Mouse (Mus musculus) limb, embryonic 14.5 days (tissue): ENCODE measurements around the gene Ppp4r4. TPM values are rescaled to one million over a fixed set of nuclear protein-coding genes. Genes with fewer than 3 reads are reported as not detected.

Experiments used
- ATAC-seq: fragments of 200-750 bp; cut with Nextera tagmentation; 2 replicates; pipeline ENCODE4 v1.8.0; 2017; ENCODE audit warnings: low read depth, moderate number of reproducible peaks, moderate TSS enrichment; ENCODE audit not compliant: low FRiP score
- DNase-seq: peaks from one replicate; pipeline ENCODE4 v3.0.0-alpha.2; 2015; ENCODE audit warnings: low spot score
- H3K27ac ChIP-seq: fragments of 300-500 bp; sonication (generic); replicated peaks from 2 replicates; pipeline ENCODE4 v1.5.1; 2014; ENCODE audit warnings: low read depth, mild to moderate bottlenecking, low read length, moderate library complexity, mixed read lengths
- H3K27me3 ChIP-seq: fragments of 300-500 bp; sonication (generic); 2 replicates; pipeline ENCODE4 v1.6.1; 2014; ENCODE audit warnings: low read length, mixed read lengths; ENCODE audit not compliant: control insufficient read depth, insufficient read depth
- H3K36me3 ChIP-seq: fragments of 300-500 bp; sonication (generic); 2 replicates; pipeline ENCODE4 v1.6.1; 2014; ENCODE audit warnings: mild to moderate bottlenecking, low read length, moderate library complexity, mixed read lengths; ENCODE audit not compliant: control insufficient read depth, insufficient read depth
- H3K4me1 ChIP-seq: fragments of 300-500 bp; sonication (generic); 2 replicates; pipeline ENCODE4 v1.6.1; 2014; ENCODE audit warnings: antibody characterized with exemption, low read length, mixed read lengths; ENCODE audit not compliant: control insufficient read depth, insufficient read depth
- H3K4me2 ChIP-seq: fragments of 300-500 bp; sonication (generic); replicated peaks from 2 replicates; pipeline ENCODE4 v1.6.1; 2014; ENCODE audit warnings: low read depth, mild to moderate bottlenecking, low read length, moderate library complexity; ENCODE audit not compliant: severe bottlenecking
- H3K4me3 ChIP-seq: fragments of 300-500 bp; sonication (generic); replicated peaks from 2 replicates; pipeline ENCODE4 v1.5.1; 2014; ENCODE audit warnings: low read length
- H3K9ac ChIP-seq: fragments of 300-500 bp; sonication (generic); 2 replicates; pipeline ENCODE4 v1.6.1; 2014; ENCODE audit warnings: mild to moderate bottlenecking, low read depth, low read length, moderate library complexity; ENCODE audit not compliant: severe bottlenecking
- H3K9me3 ChIP-seq: fragments of 300-500 bp; sonication (generic); 2 replicates; pipeline ENCODE4 v1.6.1; 2016; ENCODE audit warnings: low read length; ENCODE audit not compliant: control insufficient read depth
- POLR2A ChIP-seq: fragments of 200-500 bp; IDR thresholded peaks from 2 replicates; pipeline ENCODE4 v1.8.0; 2012; ENCODE audit warnings: inconsistent platforms, mild to moderate bottlenecking, moderate library complexity, borderline replicate concordance; ENCODE audit not compliant: insufficient read depth, insufficient read length; ENCODE audit errors: extremely low read depth
- WGBS: fragments of 180-500 bp; shearing (Covaris S2); extraction: QIAGEN DNeasy Blood & Tissue Kit; methylation state at CpG from one replicate; pipeline ENCODE4 v1.1.7; 2014; 5-methylcytosine and 5-hydroxymethylcytosine counted together
- polyA plus RNA-seq, 2 experiments: library from polyadenylated mRNA; depleted of rRNA in 1 of 2; stranded (reverse) in 1 of 2; unstranded in 1 of 2; fragments of >200 nt; fragmentation: Nextera tagmentation in 1 of 2; extraction: Ambion mirVana in 1 of 2; gene quantifications; 2 replicates each; pipeline versions ENCODE4 v1.2.1 to v1.2.3; 2012 to 2014

Ppp4r4 gene
- polyA plus RNA-seq, 2 experiments: 0.62 to 1.9 TPM

DNA sequence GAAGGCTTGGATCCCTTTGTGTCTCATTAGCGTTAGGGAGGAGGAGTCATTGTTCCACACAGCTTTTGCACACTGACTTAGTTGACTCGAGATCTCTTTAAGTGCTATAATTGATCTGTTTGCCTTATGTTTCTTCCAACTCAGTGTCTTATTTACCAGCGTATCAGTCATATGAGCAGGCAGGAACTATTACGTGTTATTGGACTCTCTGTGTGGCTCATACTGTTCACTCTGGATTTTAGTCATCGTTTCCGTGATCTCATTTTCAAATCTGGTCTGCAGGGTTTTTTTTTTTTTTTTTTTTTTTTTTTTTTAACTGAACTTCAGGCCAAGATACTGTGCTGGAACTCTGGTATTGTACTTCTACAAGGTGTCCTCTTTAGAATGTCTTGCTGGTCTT is 18.0 kb downstream of the Ppp4r4 start:
- Histone ChIP-seq H3K4me2 (no peak overlapping the region), H3K4me3 (no peak overlapping the region), H3K4me1 (no peaks in the 10 kb centered on the region), H3K27me3 (no peaks in the 10 kb centered on the region), H3K27ac (no peak overlapping the region), H3K9ac (no peak overlapping the region), H3K9me3 (no peaks in the 10 kb centered on the region), H3K36me3 (no peaks in the 10 kb centered on the region)
- no peak for TF ChIP-seq POLR2A
- 79% methylated on average over 6 of the region's 6 CpGs for WGBS
- no peak for DNase-seq
- ATAC-seq: no peak

DNA sequence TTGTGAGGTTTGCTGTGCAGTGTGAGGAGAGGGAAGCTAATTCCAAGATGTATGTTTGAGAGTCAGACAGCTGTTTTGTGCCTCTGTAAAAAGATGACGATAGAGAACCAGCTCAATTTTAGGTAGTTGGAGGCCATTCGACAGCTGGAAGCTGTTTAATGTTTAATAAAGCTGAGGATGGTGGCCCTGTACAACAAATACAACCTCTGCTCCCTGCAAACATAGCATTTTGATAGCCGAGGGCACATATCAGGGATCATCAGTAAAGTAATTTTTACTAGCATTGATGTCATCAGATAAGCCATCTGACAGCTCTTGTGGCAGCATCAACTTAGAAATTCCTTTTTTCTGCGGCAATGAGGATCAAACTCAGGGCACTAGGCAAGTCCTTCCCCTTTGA is 19.3 kb downstream of the Ppp4r4 start:
- H3K9me3 ChIP-seq: no peaks in the 10 kb centered on the region
- ATAC-seq: no peak
- no peak overlapping the region for H3K4me2 ChIP-seq
- no peak overlapping the region for H3K4me3 ChIP-seq
- H3K36me3 ChIP-seq: no peaks in the 10 kb centered on the region
- no peak for TF ChIP-seq POLR2A
- WGBS: 51% methylated on average over 4 of the region's 4 CpGs
- DNase-seq: no peak
- H3K9ac ChIP-seq: no peak overlapping the region
- no peaks in the 10 kb centered on the region for H3K4me1 ChIP-seq
- H3K27me3 ChIP-seq: no peaks in the 10 kb centered on the region
- H3K27ac ChIP-seq: no peak overlapping the region

DNA sequence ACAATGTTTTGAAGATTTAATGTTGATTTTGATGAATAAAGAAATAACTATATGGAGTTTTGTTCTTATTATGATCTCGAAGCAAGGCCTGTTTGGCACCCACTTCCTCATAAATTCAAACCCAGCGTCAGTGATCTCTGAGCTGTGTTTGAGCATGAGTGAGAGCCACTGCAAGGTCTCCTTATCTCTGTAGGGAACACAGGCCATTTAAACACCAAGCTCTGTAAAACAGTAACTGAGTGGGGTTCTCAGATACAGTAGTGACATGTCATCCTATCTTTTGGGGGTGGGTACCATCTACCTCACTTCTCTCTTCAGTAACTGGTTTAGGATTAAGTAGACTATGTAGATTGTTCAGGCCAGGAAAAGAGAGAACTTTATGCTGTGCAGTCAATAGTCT is 20.4 kb downstream of the Ppp4r4 start:
- no peaks in the 10 kb centered on the region for H3K27me3 ChIP-seq
- no peak overlapping the region for H3K4me2 ChIP-seq
- no peaks in the 10 kb centered on the region for H3K36me3 ChIP-seq
- H3K9ac ChIP-seq: no peak overlapping the region
- 88% methylated on average over 2 of the region's 2 CpGs for WGBS
- DNase-seq: no peak
- ATAC-seq: no peak
- no peak overlapping the region for H3K4me3 ChIP-seq
- no peaks in the 10 kb centered on the region for H3K9me3 ChIP-seq
- no peak for TF ChIP-seq POLR2A
- H3K4me1 ChIP-seq: no peaks in the 10 kb centered on the region
- H3K27ac ChIP-seq: no peak overlapping the region

DNA sequence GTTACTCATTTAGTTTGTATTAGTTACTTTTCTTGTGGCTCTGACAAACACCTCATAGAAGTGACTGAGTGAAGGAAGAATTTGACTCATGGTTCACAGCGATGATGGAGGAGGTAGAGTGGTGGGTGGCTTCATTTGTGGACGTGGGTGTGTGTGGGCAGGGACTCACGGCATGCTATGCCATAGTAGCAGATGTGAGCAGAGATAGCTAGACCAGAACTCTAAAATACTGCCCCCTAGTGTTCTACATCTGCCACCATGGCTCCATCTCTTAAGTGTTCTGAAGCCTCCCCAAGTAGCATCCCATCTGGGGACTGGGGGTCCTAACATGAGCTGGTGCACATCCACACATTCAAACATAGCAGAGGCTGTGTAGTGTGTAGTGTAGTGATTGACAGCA is 21.4 kb downstream of the Ppp4r4 start:
- 69% methylated on average over 3 of the region's 3 CpGs for WGBS
- H3K4me1 ChIP-seq: no peaks in the 10 kb centered on the region
- DNase-seq (no peak), ATAC-seq (no peak)
- H3K9ac ChIP-seq: no peak overlapping the region
- H3K9me3 ChIP-seq: no peaks in the 10 kb centered on the region
- no peak for TF ChIP-seq POLR2A
- H3K4me3 ChIP-seq: no peak overlapping the region
- no peak overlapping the region for H3K27ac ChIP-seq
- H3K36me3 ChIP-seq: no peaks in the 10 kb centered on the region
- no peak overlapping the region for H3K4me2 ChIP-seq
- no peaks in the 10 kb centered on the region for H3K27me3 ChIP-seq

DNA sequence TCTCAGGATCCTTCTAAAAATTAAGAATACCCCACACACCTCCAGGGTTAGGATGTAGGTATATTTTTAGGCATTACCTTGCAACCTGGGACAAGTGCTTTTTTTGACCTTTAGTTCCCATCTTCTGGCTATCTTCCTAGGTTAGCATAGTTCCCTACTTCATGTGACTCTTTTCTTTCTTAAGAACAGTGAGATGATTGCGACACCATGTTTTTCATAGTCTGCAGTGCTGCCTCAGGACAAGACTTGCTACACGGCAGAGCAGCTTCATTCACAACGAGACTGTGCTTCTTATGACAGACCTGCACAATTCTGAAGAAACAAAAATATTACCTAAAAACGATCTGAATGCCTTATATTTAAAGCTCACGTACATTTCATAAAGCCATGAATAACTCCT is 24.8 kb downstream of the Ppp4r4 start:
- Histone ChIP-seq H3K27ac (no peak overlapping the region), H3K4me3 (no peak overlapping the region), H3K9ac (no peak overlapping the region), H3K36me3 (no peaks in the 10 kb centered on the region), H3K9me3 (no peaks in the 10 kb centered on the region), H3K4me2 (no peak overlapping the region), H3K27me3 (no peaks in the 10 kb centered on the region), H3K4me1 (no peaks in the 10 kb centered on the region)
- 88% methylated on average over 5 of the region's 5 CpGs for WGBS
- ATAC-seq (no peak), DNase-seq (no peak)
- no peak for TF ChIP-seq POLR2A

DNA sequence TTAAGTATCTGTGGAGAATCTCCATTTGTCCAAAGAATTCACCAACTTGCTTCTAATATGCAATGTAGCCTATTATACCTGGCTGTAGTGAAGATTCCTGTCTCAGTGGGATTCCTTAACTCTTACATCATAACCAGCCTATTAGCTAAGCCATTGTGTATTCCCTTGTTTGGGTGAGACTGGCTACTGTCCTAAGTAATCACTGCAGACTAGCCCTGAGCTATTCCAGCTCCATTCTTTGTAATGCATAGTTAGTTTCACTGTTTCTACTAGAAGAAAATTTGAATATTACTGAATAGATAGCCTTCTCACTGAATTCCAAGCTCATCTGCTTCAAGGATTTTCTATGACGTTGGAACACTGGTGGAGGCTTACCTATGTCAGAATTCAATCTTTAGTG is 32.6 kb downstream of the Ppp4r4 start:
- no peak for DNase-seq
- Histone ChIP-seq H3K4me3 (no peak overlapping the region), H3K36me3 (no peaks in the 10 kb centered on the region), H3K27me3 (no peaks in the 10 kb centered on the region), H3K9ac (no peak overlapping the region), H3K27ac (no peak overlapping the region), H3K9me3 (no peaks in the 10 kb centered on the region), H3K4me1 (no peaks in the 10 kb centered on the region), H3K4me2 (no peak overlapping the region)
- 55% methylated on average over 1 of the region's 1 CpGs for WGBS
- ATAC-seq: no peak
- TF ChIP-seq POLR2A: no peak
